Mouse (Mus musculus): ENCODE measurements around the gene Astl. TPM values are rescaled to one million over a fixed set of nuclear protein-coding genes. Genes with fewer than 3 reads are reported as not detected.
A peak's percentile ranks its signal among the peaks of the same experiment; 100 is the strongest.

Gene Astl
- polyA plus RNA-seq, 1 experiment: 0.08 TPM

- WGBS: 46% methylated on average over 6 of the region's 6 CpGs
- DNase-seq (ENCODE audit: low read depth in 1 of 2, low spot score in 2 of 2): no peak
- Histone ChIP-seq H3K27ac (ENCODE audit: insufficient read depth, low read length) (peak overlapping the region; percentile 31; the same call in 1 of the 2 replicates), H3K4me1 (ENCODE audit: control insufficient read depth, insufficient read depth, insufficient read length) (peaks cover 61% of the 10 kb centered on the region), H3K4me3 (ENCODE audit: extremely low read depth, insufficient read depth, insufficient read length) (no peak overlapping the region), H3K36me3 (ENCODE audit: control insufficient read depth, insufficient read depth, low read length) (no peaks in the 10 kb centered on the region), H3K27me3 (ENCODE audit: control insufficient read depth, insufficient read depth, low read length) (no peaks in the 10 kb centered on the region)
- TF ChIP-seq POLR2A (IDR thresholded peaks at IDR 0.05; ENCODE audit: low read depth, low read length) (no peak), CTCF (IDR thresholded peaks at IDR 0.05; ENCODE audit: extremely low read depth, insufficient read depth, insufficient read length, insufficient replicate concordance) (no peak)
Measured at GRCm38 (mm10) chr2:127322671-127323285, 15.7 kb upstream of the Astl start.

GRCm38 (mm10) chr2:127323667-127324066, 14.8 kb upstream of the Astl start:
- Histone ChIP-seq H3K36me3 (ENCODE audit: control insufficient read depth, insufficient read depth, low read length) (no peaks in the 10 kb centered on the region), H3K27ac (ENCODE audit: insufficient read depth, low read length) (peak overlapping the region; percentile 2; the same call in 1 of the 2 replicates), H3K4me1 (ENCODE audit: control insufficient read depth, insufficient read depth, insufficient read length) (peaks cover 61% of the 10 kb centered on the region), H3K27me3 (ENCODE audit: control insufficient read depth, insufficient read depth, low read length) (no peaks in the 10 kb centered on the region), H3K4me3 (ENCODE audit: extremely low read depth, insufficient read depth, insufficient read length) (no peak overlapping the region)
- WGBS: 67% methylated on average over 1 of the region's 1 CpGs
- no peak for DNase-seq (ENCODE audit: low read depth in 1 of 2, low spot score in 2 of 2)
- TF ChIP-seq CTCF (IDR thresholded peaks at IDR 0.05; ENCODE audit: extremely low read depth, insufficient read depth, insufficient read length, insufficient replicate concordance) (no peak), POLR2A (IDR thresholded peaks at IDR 0.05; ENCODE audit: low read depth, low read length) (no peak)

- H3K36me3 ChIP-seq (ENCODE audit: control insufficient read depth, insufficient read depth, low read length): no peaks in the 10 kb centered on the region
- 23% methylated on average over 7 of the region's 7 CpGs for WGBS
- peak overlapping the region; percentile 6; the same call in 1 of the 2 replicates for H3K27ac ChIP-seq (ENCODE audit: insufficient read depth, low read length)
- H3K4me1 ChIP-seq (ENCODE audit: control insufficient read depth, insufficient read depth, insufficient read length): peaks cover 57% of the 10 kb centered on the region
- TF ChIP-seq POLR2A (IDR thresholded peaks at IDR 0.05; ENCODE audit: low read depth, low read length) (no peak), CTCF (IDR thresholded peaks at IDR 0.05; ENCODE audit: extremely low read depth, insufficient read depth, insufficient read length, insufficient replicate concordance) (no peak)
- no peaks in the 10 kb centered on the region for H3K27me3 ChIP-seq (ENCODE audit: control insufficient read depth, insufficient read depth, low read length)
- H3K4me3 ChIP-seq (ENCODE audit: extremely low read depth, insufficient read depth, insufficient read length): no peak overlapping the region
- DNase-seq (ENCODE audit: low read depth in 1 of 2, low spot score in 2 of 2): no peak
Measured at GRCm38 (mm10) chr2:127324456-127324855, 14.0 kb upstream of the Astl start.

- H3K36me3 ChIP-seq (ENCODE audit: control insufficient read depth, insufficient read depth, low read length): no peaks in the 10 kb centered on the region
- DNase-seq (ENCODE audit: low read depth in 1 of 2, low spot score in 2 of 2): no peak
- no peak overlapping the region for H3K4me3 ChIP-seq (ENCODE audit: extremely low read depth, insufficient read depth, insufficient read length)
- no peak for TF ChIP-seq CTCF (IDR thresholded peaks at IDR 0.05; ENCODE audit: extremely low read depth, insufficient read depth, insufficient read length, insufficient replicate concordance)
- TF ChIP-seq POLR2A (IDR thresholded peaks at IDR 0.05; ENCODE audit: low read depth, low read length): no peak
- no peaks in the 10 kb centered on the region for H3K27me3 ChIP-seq (ENCODE audit: control insufficient read depth, insufficient read depth, low read length)
- 48% methylated on average over 12 of the region's 12 CpGs for WGBS
- no peak overlapping the region for H3K27ac ChIP-seq (ENCODE audit: insufficient read depth, low read length)
- H3K4me1 ChIP-seq (ENCODE audit: control insufficient read depth, insufficient read depth, insufficient read length): peaks cover 44% of the 10 kb centered on the region
Measured at GRCm38 (mm10) chr2:127328090-127328851, 10.2 kb upstream of the Astl start.

- DNase-seq (ENCODE audit: low read depth in 1 of 2, low spot score in 2 of 2): peak in 1 of 2 experiments; percentile 59
- H3K27ac ChIP-seq (ENCODE audit: insufficient read depth, low read length): peak overlapping the region; percentile 96
Measured at GRCm38 (mm10) chr2:127332807-127333570, 5.5 kb upstream of the Astl start.

GRCm38 (mm10) chr2:127333945-127334603, 4.4 kb upstream of the Astl start:
- H3K27ac ChIP-seq (ENCODE audit: insufficient read depth, low read length): peak overlapping the region; percentile 96
- no peak for TF ChIP-seq CTCF (IDR thresholded peaks at IDR 0.05; ENCODE audit: extremely low read depth, insufficient read depth, insufficient read length, insufficient replicate concordance)
- peak; percentile 60 for TF ChIP-seq POLR2A (IDR thresholded peaks at IDR 0.05; ENCODE audit: low read depth, low read length)
- H3K4me3 ChIP-seq (ENCODE audit: extremely low read depth, insufficient read depth, insufficient read length): peak overlapping the region; percentile 42; the same call in 1 of the 2 replicates
- H3K27me3 ChIP-seq (ENCODE audit: control insufficient read depth, insufficient read depth, low read length): no peaks in the 10 kb centered on the region
- peak in 1 of 2 experiments; percentile 51 for DNase-seq (ENCODE audit: low read depth in 1 of 2, low spot score in 2 of 2)
- peaks cover 28% of the 10 kb centered on the region for H3K4me1 ChIP-seq (ENCODE audit: control insufficient read depth, insufficient read depth, insufficient read length)
- H3K36me3 ChIP-seq (ENCODE audit: control insufficient read depth, insufficient read depth, low read length): peaks cover 21% of the 10 kb centered on the region
- WGBS: 22% methylated on average over 5 of the region's 5 CpGs

More at GRCm38 (mm10) chr2:127332807-127333570, 5.5 kb upstream of the Astl start:
- peak overlapping the region; percentile 25 for H3K4me3 ChIP-seq (ENCODE audit: extremely low read depth, insufficient read depth, insufficient read length)
- WGBS: 52% methylated on average over 14 of the region's 14 CpGs
- peaks cover 29% of the 10 kb centered on the region for H3K4me1 ChIP-seq (ENCODE audit: control insufficient read depth, insufficient read depth, insufficient read length)
- TF ChIP-seq POLR2A (IDR thresholded peaks at IDR 0.05; ENCODE audit: low read depth, low read length) (no peak), CTCF (IDR thresholded peaks at IDR 0.05; ENCODE audit: extremely low read depth, insufficient read depth, insufficient read length, insufficient replicate concordance) (no peak)
- no peaks in the 10 kb centered on the region for H3K27me3 ChIP-seq (ENCODE audit: control insufficient read depth, insufficient read depth, low read length)
- H3K36me3 ChIP-seq (ENCODE audit: control insufficient read depth, insufficient read depth, low read length): peaks cover 14% of the 10 kb centered on the region
